Mouse (Mus musculus) intestine, embryonic 16.5 days (tissue): ENCODE measurements at regions not wholly inside any gene's neighbourhood (a gene's known extent, or its start where the extent isn't known, plus 50 kb on each side); places are given as distances from the start of the nearest gene placed in this dataset.

Source experiments
- ATAC-seq: fragments of 200-750 bp; cut with Nextera tagmentation; 2 replicates; pipeline ENCODE4 v1.8.0; 2017; ENCODE audit warnings: moderate TSS enrichment, moderate library complexity
- H3K27ac ChIP-seq: fragments of 300-500 bp; sonication (generic); 2 replicates; pipeline ENCODE4 v1.5.1; 2014; ENCODE audit warnings: mild to moderate bottlenecking, low read length
- H3K27me3 ChIP-seq: fragments of 300-500 bp; sonication (generic); replicated peaks from 2 replicates; pipeline ENCODE4 v1.6.1; 2014; ENCODE audit warnings: low read length, control low read depth, mixed read lengths; ENCODE audit not compliant: control insufficient read depth, insufficient read depth
- H3K36me3 ChIP-seq: fragments of 300-500 bp; sonication (generic); 2 replicates; pipeline ENCODE4 v1.6.1; 2014; ENCODE audit warnings: low read length, control low read depth; ENCODE audit not compliant: control insufficient read depth, insufficient read depth
- H3K4me1 ChIP-seq: fragments of 300-500 bp; sonication (generic); 2 replicates; pipeline ENCODE4 v1.6.1; 2014; ENCODE audit warnings: low read length, control low read depth, mixed read lengths; ENCODE audit not compliant: control insufficient read depth, insufficient read depth
- H3K4me2 ChIP-seq: fragments of 300-500 bp; sonication (generic); 2 replicates; pipeline ENCODE4 v1.6.1; 2014; ENCODE audit warnings: low read depth, low read length, control low read depth
- H3K4me3 ChIP-seq: fragments of 300-500 bp; sonication (generic); 2 replicates; pipeline ENCODE4 v1.5.1; 2014; ENCODE audit warnings: mild to moderate bottlenecking, low read length
- H3K9ac ChIP-seq: fragments of 300-500 bp; sonication (generic); 2 replicates; pipeline ENCODE4 v1.6.1; 2014; ENCODE audit warnings: low read depth, low read length
- H3K9me3 ChIP-seq: fragments of 300-500 bp; sonication (generic); 2 replicates; pipeline ENCODE4 v1.6.1; 2016; ENCODE audit warnings: low read length, control low read depth; ENCODE audit not compliant: control insufficient read depth
- WGBS: fragments of 180-500 bp; shearing (Covaris S2); extraction: QIAGEN DNeasy Blood & Tissue Kit; methylation state at CpG from one replicate; pipeline ENCODE4 v1.1.7; 2014; 5-methylcytosine and 5-hydroxymethylcytosine counted together

- H3K4me2 ChIP-seq, result no peak overlapping the region
- WGBS, result 77% methylated on average over 6 of the region's 6 CpGs
- no peaks in the 10 kb centered on the region for H3K36me3 ChIP-seq
- no peaks in the 10 kb centered on the region for H3K9me3 ChIP-seq
- no peak overlapping the region for H3K27ac ChIP-seq
- no peaks in the 10 kb centered on the region for H3K27me3 ChIP-seq
- H3K4me1 ChIP-seq, result peaks cover 3% of the 10 kb centered on the region; the same call in 1 of the 2 replicates
- no peak overlapping the region for H3K9ac ChIP-seq
- ATAC-seq, result no peak
- no peak overlapping the region for H3K4me3 ChIP-seq
Observed at GRCm38 (mm10) chr3:57998121-57999102, 150.5 kb upstream of the Pfn2 start.

GRCm38 (mm10) chr3:58002792-58003574 lies 155.1 kb upstream of the Pfn2 start:
- Histone ChIP-seq H3K4me3 (no peak overlapping the region), H3K9me3 (no peaks in the 10 kb centered on the region), H3K4me1 (peaks cover 3% of the 10 kb centered on the region; the same call in 1 of the 2 replicates), H3K27ac (no peak overlapping the region), H3K9ac (no peak overlapping the region), H3K4me2 (no peak overlapping the region), H3K27me3 (no peaks in the 10 kb centered on the region), H3K36me3 (no peaks in the 10 kb centered on the region)
- 33% methylated on average over 7 of the region's 7 CpGs for WGBS
- peak; percentile 68 for ATAC-seq

GRCm38 (mm10) chr3:58024750-58025392 lies 177.0 kb upstream of the Pfn2 start:
- no peak overlapping the region for H3K4me2 ChIP-seq
- no peak overlapping the region for H3K4me3 ChIP-seq
- no peaks in the 10 kb centered on the region for H3K4me1 ChIP-seq
- no peaks in the 10 kb centered on the region for H3K27me3 ChIP-seq
- H3K9me3 ChIP-seq, result no peaks in the 10 kb centered on the region
- no peaks in the 10 kb centered on the region for H3K36me3 ChIP-seq
- no peak overlapping the region for H3K9ac ChIP-seq
- whole genome bisulfite sequencing, result 70% methylated on average over 3 of the region's 3 CpGs
- no peak overlapping the region for H3K27ac ChIP-seq
- no peak for ATAC-seq

- Histone ChIP-seq H3K4me2 (no peak overlapping the region), H3K27ac (no peak overlapping the region), H3K27me3 (no peaks in the 10 kb centered on the region), H3K36me3 (no peaks in the 10 kb centered on the region), H3K4me1 (no peaks in the 10 kb centered on the region), H3K9me3 (peaks cover 2% of the 10 kb centered on the region; the same call in 1 of the 2 replicates), H3K9ac (no peak overlapping the region), H3K4me3 (no peak overlapping the region)
- no peak for ATAC-seq
- 100% methylated on average over 1 of the region's 1 CpGs for WGBS
Observed at GRCm38 (mm10) chr3:58049618-58050017, 201.7 kb upstream of the Pfn2 start.

GRCm38 (mm10) chr3:58054726-58055125 lies 206.8 kb upstream of the Pfn2 start:
- no peak for ATAC-seq
- Histone ChIP-seq H3K9ac (no peak overlapping the region), H3K27me3 (no peaks in the 10 kb centered on the region), H3K27ac (no peak overlapping the region), H3K4me2 (no peak overlapping the region), H3K4me1 (0 out of 2 replicates have a peak, but pooled peaks cover 5% of the 10 kb centered on the region), H3K9me3 (no peaks in the 10 kb centered on the region), H3K36me3 (no peaks in the 10 kb centered on the region), H3K4me3 (no peak overlapping the region)
- 74% methylated on average over 7 of the region's 7 CpGs for WGBS

GRCm38 (mm10) chr3:58055181-58055580 lies 207.3 kb upstream of the Pfn2 start:
- no peak overlapping the region for H3K4me3 ChIP-seq
- H3K4me2 ChIP-seq, result no peak overlapping the region
- no peak for ATAC-seq
- no peaks in the 10 kb centered on the region for H3K36me3 ChIP-seq
- 0 out of 2 replicates have a peak, but pooled peaks cover 5% of the 10 kb centered on the region for H3K4me1 ChIP-seq
- H3K9ac ChIP-seq, result no peak overlapping the region
- no peak overlapping the region for H3K27ac ChIP-seq
- 93% methylated on average over 4 of the region's 4 CpGs for WGBS
- no peaks in the 10 kb centered on the region for H3K27me3 ChIP-seq
- H3K9me3 ChIP-seq, result no peaks in the 10 kb centered on the region

GRCm38 (mm10) chr3:58056191-58057063 lies 208.5 kb upstream of the Pfn2 start:
- Histone ChIP-seq H3K4me3 (no peak overlapping the region), H3K4me1 (0 out of 2 replicates have a peak, but pooled peaks cover 5% of the 10 kb centered on the region), H3K27ac (no peak overlapping the region), H3K36me3 (no peaks in the 10 kb centered on the region), H3K4me2 (0 out of 2 replicates have a peak overlapping the region, but pooled peaks have one; percentile 18), H3K9ac (no peak overlapping the region), H3K9me3 (no peaks in the 10 kb centered on the region), H3K27me3 (no peaks in the 10 kb centered on the region)
- WGBS, result 39% methylated on average over 10 of the region's 10 CpGs
- peak; percentile 97 for ATAC-seq

- Histone ChIP-seq H3K36me3 (no peaks in the 10 kb centered on the region), H3K27ac (no peak overlapping the region), H3K4me3 (no peak overlapping the region), H3K9me3 (no peaks in the 10 kb centered on the region), H3K4me1 (0 out of 2 replicates have a peak, but pooled peaks cover 5% of the 10 kb centered on the region), H3K4me2 (0 out of 2 replicates have a peak overlapping the region, but pooled peaks have one; percentile 18), H3K27me3 (no peaks in the 10 kb centered on the region), H3K9ac (no peak overlapping the region)
- WGBS, result 60% methylated on average over 2 of the region's 2 CpGs
- ATAC-seq, result peak; percentile 60
Observed at GRCm38 (mm10) chr3:58057064-58057396, 209.2 kb upstream of the Pfn2 start.
